Mouse (Mus musculus) embryo, embryonic 10 days (tissue): ENCODE results near the gene Tmem156.

Experiments
- DNase-seq: peaks from one replicate; pipeline ENCODE4 v3.0.0-alpha.2; 2015; ENCODE audit warnings: low spot score

Gene Tmem156

DNA sequence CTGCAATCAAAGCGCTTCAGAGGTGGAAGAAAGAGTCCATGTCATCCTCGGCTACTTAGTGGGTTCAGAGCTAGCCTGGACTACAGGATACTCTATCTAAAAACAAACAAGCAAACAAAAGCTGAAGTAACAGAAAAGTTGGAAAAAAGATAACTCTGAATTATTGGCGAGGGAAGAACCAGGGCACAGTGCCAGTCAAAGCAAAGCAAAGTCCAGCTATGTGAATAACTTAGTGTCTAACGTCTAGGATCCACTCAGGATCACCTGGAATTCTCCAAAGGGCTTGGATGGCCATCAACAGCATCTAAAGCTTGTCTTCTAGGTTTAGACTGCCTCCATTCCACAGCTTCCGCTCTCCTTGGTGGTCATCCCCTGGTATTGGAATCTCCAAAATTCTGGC is 5.5 kb upstream of the Tmem156 start:
- DNase-seq = no peak

DNA sequence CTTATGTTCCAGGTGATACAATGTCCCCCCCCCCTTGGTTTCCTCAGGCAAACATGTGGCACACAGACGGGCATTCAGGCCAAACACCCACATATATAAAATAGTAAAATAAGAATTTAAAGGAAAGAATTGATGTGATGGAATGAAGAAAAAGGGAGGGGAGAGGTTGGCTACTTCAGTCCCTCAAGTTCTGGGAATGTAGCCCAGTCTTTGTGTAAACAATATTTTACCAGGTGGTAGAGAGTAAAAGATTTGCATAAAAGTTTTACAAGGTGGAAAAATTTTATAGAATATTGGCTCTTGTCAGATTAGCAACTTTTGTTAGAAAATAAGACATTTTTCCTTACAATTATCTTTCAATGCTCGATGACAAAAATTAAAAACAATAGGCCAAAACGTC is 4.9 kb upstream of the Tmem156 start:
- no peak for DNase-seq

DNA sequence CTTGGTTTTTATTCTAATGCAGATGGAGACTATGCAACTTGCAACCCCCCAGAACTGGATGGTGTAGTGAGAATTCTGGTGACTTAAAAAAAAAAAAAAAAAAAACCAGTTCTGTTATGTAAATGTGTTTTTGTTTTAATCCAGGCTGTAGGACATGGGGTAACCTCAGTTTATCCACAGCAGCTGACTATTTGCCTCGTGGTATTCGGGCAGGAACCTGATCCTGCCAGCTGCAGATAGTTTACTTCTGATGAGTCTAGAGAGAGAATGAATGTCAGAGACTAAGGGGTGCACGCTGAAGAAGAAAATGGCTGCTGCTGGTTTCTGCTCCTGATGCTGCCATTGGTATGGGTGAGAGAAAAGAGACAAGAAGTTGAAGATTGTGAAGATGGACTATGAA is 4.2 kb upstream of the Tmem156 start:
- DNase-seq = no peak

DNA sequence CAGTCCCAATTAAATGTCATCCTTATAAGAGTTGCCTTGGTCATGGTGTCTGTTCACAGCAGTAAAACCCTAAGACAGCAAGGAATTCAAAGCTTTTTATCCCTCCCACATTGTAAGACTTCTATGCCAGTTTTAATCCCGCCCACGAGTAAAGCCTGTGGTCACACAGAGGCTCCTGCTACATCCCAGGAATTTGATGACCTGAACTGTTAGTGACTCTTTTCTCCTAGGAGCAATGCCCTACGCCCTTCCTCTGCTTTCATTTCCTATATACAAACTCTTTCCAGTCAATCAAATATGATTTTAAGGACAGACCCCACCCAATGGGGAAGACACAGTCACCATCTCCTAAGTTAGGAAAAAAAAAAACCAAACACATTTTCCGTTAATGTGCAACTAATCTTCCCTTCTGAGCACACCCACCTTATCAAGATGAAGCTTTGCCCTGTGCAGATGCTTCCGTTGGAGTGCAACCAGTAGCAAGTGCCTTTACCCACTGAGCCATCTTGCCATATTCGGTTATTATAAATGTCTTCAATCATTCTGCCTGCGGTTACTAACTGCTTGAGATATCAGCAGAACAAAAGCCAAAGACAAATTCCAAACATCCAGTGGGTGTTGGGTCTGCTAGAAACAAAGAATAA is 3.1 kb upstream of the Tmem156 start:
- no peak for DNase-seq

DNA sequence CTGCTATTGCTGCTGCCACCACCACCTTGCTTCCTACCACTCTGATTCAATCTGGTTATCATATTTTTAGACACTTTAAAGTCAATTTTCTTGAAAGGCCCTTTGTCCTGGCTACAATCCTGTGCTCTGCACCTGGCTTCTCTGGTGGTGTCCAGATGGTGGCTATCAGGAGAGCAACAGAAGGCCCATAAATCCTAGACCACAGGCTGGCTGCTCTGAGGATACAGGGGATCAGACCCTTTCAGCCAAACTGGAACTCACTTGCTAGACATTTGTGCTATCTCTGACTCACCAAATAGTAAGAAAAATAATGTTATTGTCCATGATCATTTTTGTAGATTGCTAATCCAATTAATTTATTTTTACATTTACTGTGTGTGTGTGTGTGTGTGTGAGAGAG is 1.8 kb upstream of the Tmem156 start:
- DNase-seq = peak; percentile 52

DNA sequence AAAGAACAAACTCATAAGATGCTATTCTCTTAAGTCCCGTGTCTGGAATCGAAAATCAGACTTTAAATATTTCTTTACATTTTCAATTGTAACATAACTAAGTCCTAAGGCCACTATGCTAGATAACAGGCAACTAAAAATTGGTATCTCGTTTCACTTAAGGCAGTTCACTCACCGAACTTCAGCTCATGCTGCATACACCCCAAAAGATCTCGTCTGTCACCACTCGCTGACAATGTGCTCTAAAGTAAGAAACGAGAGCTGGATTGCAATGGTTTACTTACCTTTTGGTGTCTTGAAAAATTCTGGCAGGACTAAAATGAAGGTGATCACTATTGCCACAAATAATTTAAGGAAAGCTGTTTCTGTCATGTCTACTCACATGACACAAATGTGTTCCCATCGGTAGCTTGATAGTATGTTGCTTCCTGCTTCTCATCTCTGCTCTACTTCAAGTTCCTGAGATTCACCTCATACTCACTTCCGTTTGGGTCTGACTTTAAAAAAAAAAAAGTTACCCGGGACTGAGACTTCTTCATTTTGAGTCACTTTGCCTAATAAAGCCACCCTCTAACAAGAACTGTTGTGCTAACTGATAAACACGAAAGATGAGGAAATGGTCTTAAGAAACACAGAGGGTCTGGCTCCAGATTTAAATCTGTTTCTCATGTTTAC is 611 bp downstream of the Tmem156 start:
- DNase-seq = no peak

DNA sequence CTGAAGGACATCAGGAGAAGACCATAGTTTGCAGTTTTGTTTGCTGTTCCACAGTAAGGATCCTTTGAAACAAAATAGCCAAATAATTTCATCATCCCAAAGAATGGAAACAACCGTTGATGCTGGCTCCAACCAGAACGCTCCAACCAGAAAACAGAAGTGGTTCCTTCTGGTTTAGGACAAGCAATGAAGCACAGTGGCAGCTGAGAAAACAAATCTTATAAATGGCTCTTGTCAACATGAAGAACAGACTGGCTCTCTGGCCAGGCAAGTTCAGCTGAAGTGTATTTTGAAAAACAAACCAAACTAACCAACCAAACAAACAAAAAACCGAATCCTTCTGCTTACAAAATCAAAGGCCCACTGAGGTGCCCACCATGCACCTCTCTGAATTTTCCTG is 2.2 kb downstream of the Tmem156 start:
- no peak for DNase-seq

DNA sequence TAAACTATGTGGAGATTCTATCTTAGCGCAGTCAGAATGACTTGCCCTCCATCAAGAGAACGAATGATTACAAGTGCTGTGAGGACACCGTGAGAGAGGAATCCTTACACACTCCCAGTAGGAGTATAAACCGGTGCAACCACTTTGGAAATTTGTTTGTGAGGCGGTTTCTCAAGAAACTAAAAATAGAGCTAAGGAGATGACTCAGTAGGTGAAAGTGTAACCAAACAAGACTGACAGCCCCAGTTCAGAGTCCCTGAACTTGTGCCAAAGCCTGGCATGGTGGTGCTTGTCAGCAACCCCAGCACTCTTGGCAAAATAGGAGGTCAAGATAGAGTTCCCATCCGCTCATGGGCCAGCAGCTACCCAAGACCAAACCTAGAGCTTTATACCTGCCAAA is 5.4 kb downstream of the Tmem156 start:
- no peak for DNase-seq

DNA sequence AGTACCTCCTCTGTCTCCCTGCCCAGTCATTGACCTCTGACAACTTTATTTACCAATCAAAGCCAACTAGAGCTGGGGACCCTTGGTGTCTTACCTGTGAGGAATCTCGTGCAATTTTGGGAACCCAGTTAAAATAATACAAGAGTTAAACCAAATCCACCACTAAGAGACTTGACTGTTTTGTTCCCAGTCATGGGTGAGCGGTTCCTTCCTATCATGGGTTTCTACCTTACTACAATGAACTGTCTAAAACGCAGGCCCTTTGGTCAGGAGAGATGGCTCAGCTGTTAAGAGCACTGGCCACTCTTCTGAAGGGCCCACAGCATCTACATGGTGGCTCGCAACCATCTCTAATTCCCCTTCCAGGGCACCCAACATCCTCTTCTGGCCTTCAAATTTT is 10.1 kb downstream of the Tmem156 start:
- no peak for DNase-seq

DNA sequence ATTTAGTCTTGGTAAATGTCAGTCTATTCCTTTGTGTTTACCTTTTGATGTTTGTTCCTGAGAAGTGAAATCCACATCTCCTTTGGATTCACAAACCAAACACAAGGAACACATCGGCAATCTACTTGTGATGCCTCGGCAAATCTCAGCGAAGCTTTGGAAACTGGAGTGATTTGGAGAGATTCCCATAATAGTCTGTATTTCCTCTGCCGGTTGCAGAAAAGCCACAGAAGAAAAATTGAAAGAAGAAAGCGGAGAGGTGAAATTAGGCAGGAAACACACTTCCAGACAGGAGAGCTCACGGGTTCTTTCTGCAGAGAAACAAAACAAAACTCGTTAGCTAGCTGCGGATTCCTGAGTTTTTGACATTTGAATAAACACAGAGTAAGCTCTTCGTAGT is 12.1 kb downstream of the Tmem156 start:
- no peak for DNase-seq

DNA sequence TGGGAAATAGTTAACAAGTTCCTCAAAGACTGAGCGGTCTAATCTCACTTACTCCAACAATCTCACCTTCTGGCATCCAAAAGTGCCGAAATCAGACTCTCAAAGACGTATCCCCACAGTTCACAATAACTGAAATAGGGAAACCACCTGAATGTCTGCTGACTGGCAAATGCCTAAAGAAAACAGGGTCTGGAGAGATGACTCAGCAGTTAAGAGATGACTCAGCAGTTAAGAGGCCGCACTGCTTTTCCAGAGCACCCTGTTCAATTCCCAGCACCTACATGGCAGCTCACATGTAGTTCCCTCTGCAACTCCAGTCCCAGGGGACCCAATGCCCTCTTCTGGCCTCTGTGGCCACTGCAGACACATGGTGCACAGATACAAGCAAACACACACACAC is 13.9 kb downstream of the Tmem156 start:
- no peak for DNase-seq

DNA sequence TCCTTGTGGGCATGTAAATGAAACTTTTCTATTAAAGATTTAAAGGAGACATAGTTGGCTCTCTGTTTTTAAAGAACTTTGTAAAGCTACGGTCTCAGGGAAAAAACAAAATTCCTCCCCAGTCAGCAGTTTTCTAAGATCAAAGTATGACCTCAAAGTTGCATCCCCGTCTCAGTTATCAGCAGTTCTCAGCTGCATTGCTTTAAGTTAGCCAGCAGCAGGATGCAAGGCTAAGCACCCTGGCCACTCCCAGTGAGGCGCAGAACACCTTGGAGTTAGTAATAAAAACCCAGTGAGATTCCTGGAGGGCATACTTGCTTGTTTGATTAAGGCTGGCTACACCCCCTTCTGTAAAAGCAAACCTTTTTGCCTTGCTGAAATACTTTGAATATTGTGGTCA is 15.2 kb downstream of the Tmem156 start:
- no peak for DNase-seq

DNA sequence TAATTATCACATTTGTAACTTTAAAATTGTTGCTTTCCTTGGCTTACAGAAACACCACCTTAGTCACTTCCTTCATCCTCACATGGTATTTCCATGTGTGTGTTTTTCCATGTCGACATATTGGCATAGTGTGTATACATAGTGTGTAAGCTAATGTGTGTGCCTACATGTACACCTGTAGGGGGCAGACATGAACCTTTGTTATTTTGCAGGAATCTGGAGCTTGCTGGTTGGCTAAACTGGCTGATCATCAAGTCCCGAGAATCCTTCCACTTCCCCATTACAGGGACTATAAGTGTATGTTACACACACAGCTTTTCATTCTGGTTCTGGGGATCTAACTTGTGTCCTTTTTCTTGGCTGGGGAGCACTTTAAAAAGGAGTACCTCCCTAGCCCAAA is 15.8 kb downstream of the Tmem156 start:
- DNase-seq = no peak

DNA sequence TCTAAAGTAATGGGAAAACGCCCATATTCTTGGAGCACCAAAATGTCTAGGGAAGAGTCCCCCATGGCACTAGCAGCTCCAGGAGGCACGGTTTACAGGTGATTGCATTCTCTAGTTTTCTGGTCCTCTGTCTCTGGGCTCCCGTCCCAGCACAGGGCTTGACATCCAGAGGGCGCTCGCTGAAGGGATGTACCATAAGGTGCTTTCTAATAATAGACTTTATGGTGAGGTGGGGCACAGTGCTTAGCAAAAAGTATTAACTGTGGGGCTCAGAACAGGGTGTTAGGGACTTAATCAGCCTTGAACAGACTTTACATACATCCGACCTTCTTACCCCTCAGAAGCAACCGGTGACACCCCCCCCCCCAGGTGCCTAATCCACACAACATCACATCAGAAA is 17.2 kb downstream of the Tmem156 start:
- no peak for DNase-seq

DNA sequence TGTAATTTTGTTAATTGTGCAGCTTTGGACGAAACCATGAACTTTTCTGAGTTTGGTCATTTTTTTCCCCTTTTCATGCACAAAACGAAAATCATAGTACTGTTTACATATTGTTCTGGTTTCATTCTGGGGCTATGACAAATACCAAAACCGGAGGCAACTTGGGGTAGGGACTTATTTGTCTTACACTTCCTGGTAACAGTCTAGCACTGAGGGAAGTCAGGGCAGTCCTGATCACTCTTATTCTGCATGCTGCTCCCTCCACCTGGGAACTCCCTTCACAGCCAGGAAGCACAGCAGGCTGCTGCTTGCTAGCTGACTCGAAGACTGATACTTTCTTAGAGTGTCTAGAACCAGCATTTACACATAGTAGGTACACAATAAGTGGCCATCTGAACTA is 18.7 kb downstream of the Tmem156 start:
- no peak for DNase-seq

DNA sequence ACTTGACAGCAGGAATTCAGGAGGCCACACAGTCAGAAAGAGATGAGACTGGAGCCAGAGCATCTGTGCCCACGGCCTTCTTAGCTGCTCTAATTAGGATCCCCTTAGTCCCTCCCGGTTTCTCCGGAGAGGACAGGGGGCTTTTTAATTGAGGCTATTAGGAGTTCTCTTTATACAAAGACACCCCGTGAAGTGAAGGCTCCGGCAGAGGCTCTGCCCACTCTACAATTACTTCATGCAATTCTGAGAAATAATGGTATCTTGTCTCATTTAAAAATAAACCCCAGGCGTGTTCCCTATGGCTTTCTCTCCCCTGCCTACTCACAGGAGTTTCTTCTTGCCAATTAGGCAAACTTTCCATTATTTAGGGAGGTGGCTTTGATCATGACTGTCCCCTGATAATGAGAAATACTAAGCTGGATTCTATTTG is 20.2 kb downstream of the Tmem156 start:
- DNase-seq = no peak

DNA sequence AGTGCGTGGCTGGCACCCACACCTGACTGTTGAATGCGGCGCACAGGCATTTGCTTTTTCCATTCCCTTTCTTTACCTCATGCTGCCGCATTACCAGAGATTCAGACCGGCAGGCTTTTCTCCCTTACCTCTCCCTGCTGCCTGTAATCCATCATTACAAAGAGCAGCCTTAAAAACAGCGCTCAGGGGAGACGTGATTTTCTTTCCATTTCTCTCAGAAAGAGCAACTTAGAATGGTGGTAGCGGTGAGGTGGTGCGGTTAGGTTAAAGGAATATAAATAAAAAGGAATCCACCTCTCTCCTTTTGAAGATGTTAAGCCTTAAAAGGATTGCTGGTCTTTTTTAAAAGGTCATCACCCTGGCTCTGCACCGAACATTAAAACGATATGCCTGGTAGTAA is 22.1 kb downstream of the Tmem156 start:
- DNase-seq = no peak

DNA sequence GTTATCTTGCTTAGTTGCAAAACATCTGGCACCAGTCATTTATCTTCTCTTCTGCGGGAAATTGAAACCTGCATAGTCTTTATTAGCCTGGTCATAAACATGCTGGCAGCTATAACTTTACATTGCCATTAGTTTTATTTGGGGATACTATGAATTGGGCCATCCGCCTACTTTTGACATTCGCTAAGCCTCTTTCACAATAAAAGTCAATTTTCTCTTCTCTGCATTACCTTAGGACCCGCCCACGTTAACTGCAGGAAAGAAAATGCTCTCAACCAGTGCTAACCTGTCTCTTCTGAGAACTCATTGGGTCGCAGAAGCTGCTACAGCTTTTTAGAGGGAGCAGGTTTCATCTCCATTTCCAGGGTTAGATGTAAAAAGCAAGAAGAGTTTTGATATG is 23.8 kb downstream of the Tmem156 start:
- DNase-seq = no peak

DNA sequence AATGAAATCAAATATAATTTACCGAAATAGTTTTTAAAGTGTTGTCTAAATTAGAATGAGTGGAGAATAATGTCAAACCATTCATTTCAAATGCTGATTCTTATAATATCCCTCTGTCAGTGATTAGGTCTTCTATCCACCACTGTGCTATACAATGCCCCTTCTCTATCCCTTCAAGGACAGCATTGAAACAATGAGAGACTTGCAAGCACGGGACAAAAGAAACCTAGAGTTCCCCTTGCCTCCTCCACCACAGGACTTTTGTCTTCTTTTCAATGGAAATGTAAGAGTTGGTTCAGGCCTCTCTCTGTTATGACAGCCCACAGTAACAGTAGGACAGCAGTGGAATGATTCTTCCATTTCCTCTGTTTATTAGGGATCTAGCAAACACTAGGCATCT is 28.7 kb downstream of the Tmem156 start:
- DNase-seq = no peak

DNA sequence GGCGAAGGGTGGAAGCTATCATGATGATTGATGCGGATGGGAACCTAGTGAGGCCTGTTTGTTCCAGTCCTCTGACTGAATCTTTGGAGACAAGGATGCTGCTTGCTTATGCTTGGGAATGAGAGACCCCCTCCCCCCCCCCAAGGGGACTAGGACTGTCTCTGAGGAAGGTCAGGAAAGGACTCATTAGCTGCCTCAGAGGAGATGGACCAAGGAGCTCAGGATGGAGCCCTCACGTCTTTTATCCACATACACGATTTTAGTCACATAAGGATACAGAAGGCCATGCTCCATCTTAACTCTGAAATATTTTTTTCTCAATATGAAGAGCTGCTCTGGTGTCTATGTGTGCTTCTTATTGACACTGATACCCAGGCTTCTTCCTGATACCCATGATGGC is 29.7 kb downstream of the Tmem156 start:
- no peak for DNase-seq

DNA sequence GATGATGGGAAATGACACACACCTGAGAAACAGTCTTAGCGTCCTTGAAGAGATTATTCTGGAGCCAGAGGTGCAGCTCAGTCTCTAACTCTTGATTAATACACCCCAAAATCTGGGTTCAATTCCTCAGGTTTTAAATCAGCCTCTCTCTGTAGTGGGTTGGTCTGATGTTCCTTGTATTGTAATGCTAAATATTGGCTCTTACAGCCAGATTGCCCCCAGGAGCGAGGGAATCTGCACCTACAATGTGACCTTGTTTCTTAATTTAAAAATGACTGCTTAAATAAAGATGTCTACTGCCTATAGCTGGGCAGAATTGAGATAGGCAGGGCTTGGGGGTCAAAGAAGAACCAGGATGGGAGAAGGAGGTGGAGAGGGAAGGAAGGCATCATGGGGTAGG is 32.1 kb downstream of the Tmem156 start:
- DNase-seq = no peak

DNA sequence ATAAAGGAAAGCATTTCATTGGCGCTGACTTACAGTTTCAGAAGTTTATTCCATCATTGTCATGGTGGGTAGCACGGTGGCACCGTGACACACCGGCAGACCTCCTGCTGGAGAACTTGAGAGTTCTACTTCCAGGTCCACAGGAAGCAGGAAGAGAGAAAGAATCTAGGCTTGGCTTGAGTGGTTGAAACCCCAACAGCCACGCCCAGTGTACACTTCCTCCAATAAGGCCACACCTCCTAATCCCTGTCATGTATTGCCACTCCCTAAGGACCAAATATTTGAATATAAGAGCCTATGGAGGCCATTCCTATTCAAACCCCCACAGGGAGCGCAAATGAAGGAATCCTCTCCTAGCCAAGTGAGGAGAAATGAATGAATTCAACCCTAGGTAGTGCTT is 34.3 kb downstream of the Tmem156 start:
- DNase-seq = no peak

DNA sequence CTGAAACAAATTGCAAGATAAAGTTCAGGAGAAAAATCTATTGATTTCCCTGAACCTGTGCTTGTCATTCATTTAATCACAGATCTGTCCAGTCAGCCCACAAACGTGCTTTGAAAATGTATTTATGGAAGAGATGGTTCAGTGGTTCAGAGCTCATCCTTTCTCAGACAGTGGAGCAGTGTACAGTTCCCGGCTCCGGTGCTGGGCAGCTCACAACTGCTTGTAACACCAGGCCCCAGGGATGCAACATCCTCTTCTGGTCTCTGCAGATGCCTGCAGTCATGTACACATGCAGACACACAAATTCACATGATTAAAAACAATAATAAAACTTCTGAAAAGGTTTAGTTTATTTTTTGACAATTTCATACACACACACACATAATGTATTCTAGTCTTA is 40.4 kb downstream of the Tmem156 start:
- no peak for DNase-seq

DNA sequence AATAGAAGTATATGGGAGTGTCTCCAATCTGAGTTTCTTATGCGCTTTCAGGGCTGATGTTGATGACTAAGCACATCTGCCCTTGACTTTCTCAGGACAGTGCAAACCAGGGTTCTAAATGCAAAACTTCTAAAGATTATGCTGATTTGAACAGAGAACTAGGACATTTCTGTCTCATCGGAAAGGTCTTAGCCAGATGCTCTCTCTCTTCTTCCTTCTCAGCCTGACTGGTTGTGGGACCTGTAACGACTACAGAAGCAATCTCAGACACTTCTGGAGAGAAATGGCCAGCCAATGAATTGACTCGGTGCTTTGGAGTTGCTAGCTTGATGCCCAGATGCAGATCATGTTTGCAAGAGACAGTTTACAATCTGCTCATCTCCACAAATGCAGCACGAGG is 42.1 kb downstream of the Tmem156 start:
- no peak for DNase-seq
